Mouse (Mus musculus) T-helper 2 cell (primary cell): ENCODE data around the gene Tmed8.
"Not testable (repeated sequence)": the region's sequence is repeated elsewhere in the genome, so short reads cannot be mapped to it uniquely, and the experiment has no call there.

ENCODE experiments used
- in situ Hi-C: fragments of 300-600 bp; cut with MboI, MseI; formaldehyde crosslinking; loops from one replicate; pipeline ENCODE4 v1.15.1; 2025; ENCODE audit warnings: high pct_unique_total_duplicates

Tmed8 gene

DNA sequence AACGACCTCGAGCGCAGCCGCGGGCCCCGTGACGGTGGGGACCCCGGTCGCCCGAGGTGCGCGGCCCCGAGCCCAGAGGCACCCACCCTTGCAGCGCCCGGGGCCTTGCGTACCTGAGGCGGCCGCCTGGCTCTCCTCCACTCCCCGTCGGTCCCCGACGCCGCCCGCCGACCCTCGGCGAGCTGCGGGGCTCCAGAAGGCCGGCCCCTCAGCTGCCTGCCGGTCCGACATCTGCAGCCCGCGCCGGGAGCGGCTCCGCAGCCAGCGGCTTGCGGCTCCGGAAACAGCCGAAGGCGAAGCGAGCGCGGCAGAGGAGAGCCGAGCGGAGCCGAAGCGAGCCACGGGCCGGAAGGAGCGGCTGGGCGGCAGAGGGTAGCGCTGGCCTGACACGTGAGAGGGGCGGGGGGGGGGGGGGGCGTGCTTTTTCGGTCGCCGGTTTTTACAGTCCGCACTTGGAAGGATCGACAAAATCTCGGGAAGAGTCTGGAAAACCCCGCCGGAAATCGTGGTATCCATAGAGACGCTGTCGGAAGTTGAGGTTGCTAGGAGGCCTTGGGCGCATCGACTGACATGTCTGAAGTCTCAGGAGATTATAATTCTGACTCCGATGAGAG, at the start of gene Tmed8:
Gene Tmed8 (minus strand): TSS at position 482 of the 614 bp plus-strand sequence.
- in situ Hi-C loops: no loop called here

DNA sequence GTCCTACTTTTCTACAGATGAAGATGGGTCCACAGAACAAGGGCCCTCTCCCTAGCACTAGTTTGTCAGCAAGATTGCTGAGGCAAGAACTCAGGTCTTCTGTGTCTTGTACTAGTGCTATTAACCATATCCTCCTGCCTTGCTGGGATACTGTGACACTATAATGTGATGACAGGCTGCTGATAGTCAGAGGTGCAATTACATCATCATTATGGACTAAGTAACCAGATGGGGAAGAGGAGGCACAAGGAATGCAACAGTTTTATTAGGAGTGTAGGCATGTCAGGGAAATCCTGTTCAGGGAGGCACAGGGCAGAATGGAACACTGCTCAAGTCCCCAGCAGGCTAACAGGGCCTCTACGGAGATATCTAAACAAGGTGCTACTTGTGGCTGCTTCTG, 38.4 kb upstream of the Tmed8 start, which contains the start of gene Noxred1:
Gene Noxred1 (minus strand): TSS at position 101 of the 400 bp plus-strand sequence.
- in situ Hi-C loops: no loop called here

DNA sequence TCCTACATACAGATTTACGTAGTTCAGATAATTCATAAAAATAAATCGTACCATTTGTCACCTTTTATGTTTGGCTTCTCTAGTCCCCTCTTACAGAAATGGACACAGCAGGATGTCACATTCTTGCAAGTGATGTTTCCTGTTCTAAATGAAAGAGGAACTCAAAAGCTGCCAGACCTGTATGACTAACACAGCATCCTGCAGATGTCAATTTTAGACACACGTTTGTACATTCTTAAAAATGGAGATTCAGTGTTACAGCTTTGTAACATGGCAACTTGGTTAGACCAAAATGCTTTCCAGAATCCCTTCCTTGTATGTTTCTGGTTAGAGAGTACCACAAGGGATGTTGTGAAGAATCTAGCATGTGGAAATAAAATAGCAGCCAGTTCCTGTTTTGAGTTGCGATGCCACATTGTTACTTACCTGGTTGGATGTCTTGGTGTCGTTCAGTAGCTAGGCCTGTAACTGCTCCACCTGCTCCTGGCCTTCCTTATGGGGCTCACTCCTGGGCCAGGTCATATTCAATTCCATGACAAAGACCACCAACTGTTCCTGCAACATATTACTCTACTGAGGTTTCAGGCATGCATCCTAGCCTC, 36.7 kb upstream of the Tmed8 start:
- in situ Hi-C loops: no loop called here

DNA sequence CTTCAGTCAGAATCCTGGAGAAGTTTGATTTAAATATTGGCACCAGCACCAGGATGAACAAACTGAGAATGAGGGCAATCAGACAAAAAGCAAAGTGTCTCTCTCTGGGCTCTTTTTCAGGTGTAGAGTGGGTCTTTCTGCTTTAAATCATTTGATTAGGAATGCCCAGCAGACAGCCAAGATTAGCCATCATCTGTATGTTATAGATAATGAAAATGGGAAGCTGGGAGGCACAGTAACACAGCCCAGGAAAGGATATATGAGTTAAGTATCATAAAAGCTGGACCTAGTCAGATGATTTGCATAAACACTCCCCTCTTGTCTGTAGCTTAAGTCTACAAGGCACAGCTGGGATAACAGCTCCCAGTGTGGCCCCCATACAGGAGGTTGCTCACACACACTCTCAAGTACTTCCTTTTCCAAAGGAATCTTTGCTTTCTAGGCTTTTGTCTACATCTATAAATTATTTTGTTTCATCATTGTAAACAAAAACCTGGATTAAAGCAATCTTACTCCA, 30.2 kb upstream of the Tmed8 start:
- in situ Hi-C loops: no loop called here

DNA sequence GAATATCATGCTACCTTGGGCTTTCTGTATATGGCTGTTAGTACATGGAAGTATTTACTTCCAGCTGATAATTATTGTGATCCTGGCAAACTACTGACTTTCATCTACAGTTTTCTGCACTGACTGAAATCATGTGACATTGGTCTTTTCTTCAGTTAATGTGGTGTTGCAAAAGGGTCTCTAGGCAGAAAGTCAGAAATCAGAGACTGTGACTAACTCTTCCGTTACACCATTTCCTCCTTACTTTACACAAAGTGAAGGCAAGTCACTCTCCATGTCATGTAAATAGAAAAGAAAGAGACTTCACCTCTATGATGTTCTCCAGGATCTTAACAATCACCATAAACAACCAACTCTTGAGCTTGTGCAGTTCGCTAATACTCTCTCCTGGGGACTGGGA, 29.4 kb upstream of the Tmed8 start:
- in situ Hi-C loops: no loop called here

DNA sequence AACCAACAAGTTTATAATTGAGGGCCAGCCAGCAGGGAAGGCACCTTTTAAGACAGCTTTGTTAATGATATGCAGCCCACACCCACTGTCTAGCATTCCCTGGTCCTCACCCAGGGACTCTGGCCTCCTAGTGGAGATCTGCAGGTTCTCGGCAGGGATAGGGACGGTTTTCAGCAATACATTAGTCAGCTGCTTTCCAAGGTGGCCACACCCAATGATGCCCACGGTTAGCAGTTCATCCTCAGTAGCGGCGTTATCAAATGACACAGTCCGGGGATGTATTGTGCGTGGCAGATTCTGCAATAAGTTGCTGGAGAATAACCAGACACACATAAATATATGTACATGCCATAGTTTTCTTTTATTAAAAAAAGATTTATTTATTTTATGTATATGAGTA, 26.5 kb upstream of the Tmed8 start:
- in situ Hi-C loops: no loop called here

DNA sequence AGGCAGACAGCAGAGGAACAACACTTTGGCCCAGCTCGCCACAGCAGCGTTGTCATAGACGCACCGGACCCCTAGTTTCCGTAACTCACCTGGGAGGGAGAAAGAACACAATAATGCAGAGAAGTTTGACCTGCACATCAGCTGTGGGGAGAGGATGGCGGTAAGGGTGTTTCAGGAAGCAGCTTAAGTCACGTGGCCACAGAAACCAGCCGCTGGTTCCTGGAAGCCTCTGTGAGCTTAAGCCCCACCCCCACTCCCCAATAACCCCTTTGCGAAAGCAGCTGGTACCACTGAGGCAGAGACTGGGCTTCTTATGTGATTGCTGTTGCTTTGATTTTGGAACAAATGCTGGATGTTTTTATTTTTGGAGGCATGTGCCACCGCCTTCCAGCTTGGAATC, 24.7 kb upstream of the Tmed8 start:
- in situ Hi-C loops: no loop called here

DNA sequence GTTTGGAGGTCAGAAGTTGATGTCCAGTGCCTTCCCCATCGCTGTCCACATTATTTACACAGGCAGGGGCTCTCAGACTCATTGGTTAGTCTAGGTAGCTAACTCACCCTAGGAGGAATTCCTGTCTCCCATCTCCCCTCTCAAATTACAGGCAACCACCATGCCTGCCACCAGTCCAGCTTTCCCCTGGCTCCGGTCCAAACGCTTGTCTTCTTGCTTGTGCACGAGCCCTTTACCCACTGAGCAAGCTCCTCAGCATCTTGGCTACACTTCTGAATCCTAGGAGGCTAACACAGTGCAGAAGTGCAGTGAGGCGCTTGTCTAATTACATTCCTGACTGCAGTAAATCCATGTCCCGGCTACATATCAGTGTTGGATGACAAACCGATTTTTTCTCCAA, 19.1 kb upstream of the Tmed8 start:
- in situ Hi-C loops: no loop called here

DNA sequence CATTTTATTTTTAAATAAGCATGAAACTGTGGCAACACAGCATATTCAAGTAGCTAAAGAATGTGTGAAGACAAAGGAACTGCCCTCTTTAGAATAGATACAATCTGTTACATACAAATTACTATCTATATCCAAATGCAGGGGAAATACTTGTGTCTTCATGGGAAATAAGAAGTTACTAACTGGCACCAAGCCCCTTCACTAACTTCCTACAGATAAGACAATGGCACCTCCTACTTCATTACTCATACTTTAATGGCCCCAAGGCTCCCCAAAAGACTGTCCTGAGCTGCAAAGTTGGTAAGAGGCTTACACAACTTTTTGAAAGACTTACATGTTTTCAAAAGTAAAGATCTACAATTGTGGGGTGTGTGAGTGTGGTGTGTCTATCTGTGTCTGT, 17.3 kb upstream of the Tmed8 start:
- in situ Hi-C loops: no loop called here

DNA sequence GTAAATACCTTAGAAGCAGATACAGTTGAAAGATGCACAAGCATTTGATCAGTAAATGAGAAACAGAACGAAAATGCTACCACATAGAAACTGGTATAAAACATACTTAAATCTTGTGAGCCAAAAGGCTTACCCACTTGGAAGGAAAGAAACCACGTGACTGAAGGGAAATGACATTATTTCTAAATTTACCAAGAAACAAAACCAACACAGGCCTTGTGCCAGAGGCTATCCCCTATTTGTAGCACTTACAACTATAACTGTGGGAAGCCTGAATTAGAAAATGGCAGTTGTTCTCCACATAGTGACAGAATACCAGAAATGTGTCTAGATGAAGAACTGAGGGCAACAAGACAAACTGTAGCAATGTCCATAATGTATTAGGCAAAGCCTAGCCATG, 15.8 kb upstream of the Tmed8 start:
- in situ Hi-C loops: no loop called here

DNA sequence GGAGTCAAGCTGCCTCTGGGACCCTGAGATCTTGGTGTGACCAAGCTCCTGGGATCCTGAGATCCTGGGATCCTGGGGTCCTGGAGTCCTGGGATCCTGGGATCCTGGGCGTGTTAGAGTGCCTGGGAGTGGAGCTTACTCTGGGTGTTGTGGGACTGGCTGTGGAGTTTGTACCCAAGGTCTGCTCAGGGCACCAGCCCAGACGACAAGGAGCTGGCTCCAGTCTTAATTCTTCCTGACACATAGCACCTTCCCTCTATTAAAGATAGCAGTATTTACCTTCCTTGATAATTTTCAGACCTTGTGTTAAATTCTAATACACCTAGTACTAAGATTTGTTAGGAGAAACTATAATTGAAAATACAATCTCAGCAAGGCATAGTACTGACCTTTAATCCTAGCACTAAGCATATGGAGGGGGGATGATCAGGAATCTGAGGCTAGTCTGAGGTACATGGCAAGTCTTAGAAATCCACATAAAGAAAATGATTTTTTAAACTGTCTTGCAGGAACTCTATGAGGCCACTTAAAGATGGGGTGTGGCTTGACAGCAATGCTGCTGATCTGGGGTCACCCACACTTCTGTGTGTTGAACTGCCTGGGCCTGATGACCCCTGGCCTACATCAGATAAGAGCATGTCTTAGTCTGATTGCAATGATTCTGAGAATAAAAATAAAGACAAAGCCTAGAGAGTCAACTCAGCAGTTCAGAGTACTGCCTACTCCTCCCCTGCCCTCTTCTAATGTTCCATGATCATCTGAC, 12.8 kb upstream of the Tmed8 start:
- in situ Hi-C loops: no loop called here

DNA sequence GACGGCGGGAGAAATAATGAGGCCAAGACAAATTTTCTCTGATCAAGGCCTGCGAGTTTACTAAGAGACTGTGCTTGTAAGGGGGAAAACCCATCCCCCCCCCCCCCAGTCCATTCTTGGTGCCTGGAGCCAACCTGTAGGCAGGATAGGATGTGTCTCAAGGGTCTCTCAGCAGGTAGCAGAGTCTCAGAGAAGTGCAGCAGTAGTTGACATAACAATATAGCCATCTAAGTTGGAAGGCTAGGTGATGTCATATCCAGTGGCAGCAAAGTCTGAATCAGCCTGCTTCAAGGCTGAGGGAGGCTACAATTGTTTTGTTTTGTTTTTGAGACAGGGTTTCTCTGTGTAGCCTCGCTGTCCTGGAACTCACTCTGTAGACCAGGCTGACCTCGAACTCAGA, 5.5 kb upstream of the Tmed8 start:
- in situ Hi-C loops: not testable (repeated sequence)

DNA sequence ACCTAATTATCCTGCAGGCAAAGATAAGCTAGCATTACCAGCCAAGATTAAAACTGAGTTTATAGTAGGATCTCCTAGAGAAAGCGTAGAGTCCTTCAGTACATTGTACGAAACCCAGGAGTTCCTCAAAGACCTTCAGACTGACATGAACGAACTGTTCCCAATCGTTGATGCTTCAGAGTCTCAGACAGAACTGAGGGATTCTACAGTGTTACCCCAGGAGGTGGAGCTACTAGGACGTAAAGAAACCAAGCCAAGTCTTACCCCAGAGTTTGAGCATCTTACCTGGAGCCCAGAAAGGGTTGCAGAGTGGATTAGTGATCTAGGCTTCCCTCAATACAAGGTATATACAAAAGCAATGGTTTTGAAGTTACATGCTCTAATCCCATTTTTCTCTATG, 1.4 kb upstream of the Tmed8 start:
- in situ Hi-C loops: no loop called here

DNA sequence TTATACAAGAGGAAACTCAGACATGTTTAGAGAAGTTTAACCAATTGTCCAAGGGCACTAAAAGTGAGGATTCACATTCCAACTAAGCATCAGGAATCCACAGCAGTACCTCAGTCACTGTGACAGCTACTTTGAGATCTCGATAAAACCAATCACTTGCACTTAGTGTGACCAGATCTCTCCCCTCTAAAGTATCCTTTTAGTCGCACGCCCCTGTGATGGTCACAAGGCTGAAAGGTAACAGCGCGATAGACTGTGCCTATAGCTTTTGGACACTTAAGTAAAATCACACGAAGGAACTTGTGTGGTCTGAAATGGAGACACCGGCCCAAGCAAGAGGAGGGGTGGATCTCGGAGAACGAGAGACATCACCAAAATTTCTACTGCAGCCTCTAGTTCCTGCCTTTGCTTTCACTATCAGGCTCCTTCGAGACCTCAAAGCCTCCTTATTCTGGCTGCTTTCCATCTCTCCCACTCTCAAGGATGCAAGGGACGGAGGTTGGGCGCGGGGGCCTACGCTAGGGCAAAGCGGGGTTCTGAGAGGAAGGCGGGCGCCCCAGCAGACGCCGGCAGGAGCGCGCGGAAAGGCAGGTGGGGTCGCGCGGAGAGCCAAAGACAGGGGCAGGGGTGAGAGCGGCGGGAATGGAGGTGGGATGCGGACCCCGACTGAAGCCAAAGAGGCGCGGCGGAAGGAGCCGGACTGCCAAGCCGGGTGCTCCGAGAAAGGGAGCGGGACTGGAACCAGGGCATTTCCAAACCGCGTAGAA, 865 bp downstream of the Tmed8 start, which contains the start of gene Samd15:
Gene Samd15 (plus strand): TSS at position 518 of the 767 bp plus-strand sequence.
- in situ Hi-C loops: no loop called here

DNA sequence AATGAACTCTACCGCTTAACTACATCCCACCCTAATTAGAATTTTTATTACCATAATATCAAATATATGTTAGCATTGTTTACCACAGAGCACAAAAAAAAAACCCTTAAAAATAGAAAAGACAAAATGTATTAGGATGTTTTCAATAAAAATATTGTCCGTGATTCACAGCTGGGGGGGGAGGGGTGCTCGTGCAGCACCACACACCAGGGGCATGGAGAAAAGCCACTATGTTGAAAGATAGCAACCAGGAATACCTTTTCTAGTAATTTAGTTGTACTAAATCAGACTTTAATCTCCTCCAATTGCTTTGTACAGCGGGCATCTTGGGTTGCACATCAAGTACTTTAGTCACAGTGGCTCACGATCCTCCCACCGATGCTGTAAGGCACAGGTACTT, 1.5 kb downstream of the Tmed8 start:
- in situ Hi-C loops: no loop called here

DNA sequence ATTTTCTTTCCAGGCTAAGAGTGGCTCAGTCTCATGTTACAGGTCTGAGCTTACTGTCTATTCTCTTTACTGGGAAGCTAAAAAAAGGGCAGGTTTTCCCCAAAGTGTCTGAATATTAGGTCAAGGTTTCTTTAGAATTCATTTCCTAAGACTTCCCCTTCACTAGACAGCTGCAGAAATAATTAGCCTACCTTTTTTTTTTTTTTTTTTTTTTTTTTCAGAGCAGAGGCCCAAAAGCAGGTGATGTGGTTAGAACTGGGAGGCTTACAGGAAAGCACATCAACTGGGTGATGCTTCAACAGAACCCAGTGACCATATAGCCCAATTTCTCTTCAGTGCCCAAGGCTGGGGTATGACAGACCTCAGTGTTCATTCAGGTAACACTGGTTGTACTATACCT, 3.9 kb downstream of the Tmed8 start:
- in situ Hi-C loops: no loop called here

DNA sequence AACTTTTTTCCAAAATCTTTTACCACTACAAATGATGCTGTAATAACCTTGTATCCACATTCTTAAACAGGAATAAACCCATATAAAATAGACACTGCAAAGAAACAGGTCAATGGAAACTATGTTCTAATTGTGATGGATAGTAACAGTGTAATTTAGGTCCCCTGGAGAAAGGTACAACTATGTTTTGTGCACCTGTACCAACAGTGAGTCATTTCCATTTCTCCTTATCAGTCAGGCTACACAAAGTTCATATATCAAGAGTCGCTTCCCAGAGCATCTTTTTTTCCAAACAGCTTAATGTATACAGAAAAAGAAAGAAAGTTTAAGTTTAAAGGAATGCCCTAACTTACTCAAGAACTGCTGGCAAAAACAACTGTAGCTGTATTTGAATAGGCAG, 5.2 kb downstream of the Tmed8 start:
- in situ Hi-C loops: no loop called here

DNA sequence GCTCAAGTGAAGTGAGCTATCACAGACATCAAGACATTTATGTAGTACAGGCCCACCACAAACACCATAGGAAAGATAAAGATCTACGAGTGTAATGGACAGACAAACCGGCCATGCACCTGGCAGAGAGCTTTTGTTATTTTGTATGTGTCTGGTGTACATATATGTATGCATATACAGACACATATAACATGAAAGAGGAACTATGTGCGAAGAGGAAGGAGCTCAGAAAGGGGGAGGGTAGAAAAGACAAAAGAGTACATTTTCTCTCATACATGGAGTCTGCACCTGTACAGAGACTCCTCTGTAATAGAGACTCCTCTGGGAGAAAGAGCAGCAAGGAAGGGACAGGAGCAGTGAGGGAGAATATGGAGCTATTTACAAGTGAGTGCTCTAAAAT, 7.2 kb downstream of the Tmed8 start:
- in situ Hi-C loops: no loop called here

DNA sequence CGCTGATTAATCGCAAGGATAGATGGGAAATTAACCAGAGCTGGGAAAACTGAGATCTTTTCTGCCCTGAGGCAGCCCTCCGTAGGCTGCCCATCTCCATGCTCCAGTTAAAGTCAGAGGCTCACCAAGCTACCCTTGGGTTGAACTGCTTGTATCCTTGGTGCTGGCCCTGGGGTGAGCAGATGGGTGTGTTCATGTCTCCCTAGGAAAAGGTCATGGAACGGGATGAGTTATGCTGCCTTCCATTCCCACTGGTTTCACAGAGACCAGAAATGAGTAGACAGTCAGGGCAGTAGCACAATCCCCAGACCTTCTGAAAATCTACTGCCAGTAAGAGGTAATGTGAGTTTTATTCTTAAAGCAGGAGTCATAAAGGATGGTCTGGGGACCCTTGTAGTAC, 22.6 kb downstream of the Tmed8 start:
- in situ Hi-C loops: no loop called here

DNA sequence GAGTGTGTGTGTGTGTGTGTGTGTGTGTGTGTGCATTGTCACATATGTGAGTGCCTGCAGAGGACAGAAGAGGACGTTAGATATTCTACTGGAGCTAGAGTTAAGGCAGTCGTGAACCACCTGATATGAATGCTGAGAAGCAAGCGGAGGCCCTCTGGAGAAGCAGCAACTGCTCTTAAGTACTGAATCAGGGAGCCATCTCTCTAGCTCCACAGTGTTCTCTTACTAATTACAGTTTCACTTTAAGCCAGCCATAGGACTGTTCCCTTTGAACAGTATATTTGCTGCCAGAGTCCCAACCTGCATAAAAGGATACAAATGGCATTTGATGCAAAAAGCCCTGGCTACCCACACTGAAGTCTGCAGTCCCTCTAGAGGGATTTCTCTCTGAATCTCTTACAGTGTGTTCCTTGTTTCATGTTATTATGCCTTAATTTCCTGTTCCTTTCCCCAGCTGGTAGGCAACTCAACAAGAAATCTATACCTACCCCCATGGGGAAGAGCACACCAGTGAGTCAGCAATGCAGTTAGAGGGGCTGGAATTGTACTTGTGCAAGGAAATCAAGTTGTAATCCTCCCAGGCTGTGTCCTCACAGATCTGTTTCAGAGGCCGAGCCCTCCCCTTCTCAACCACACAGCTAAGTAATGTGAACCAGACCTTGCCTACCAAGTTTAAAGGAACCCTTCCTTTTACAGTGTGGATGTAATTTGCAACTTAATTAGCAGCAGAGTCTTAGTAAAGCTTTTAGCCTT, 24.9 kb downstream of the Tmed8 start:
- in situ Hi-C loops: no loop called here

DNA sequence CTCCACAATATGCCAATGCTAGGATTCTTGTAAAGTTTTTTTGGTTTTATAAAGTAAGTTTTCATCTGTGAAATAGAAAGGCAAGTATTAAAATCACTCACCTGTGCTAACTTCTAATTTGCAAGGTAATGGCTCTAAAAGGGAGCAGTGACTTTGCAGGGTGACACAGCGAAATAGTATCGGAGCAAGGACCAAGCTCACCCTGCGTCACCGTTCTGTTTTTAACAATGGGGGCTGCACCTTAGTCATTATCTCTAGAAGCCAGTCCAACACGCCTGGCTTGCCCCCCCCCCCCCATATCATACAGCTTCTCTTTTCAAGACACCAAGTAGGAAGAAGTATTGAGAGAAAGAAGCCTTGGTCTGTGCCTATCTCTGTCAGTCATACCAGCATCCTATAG, 39.4 kb downstream of the Tmed8 start:
- in situ Hi-C loops: no loop called here
